Mouse (Mus musculus) myocyte (in vitro differentiated cells): ENCODE results near the gene Pomt2. TPM values are rescaled to one million over a fixed set of nuclear protein-coding genes. Genes with fewer than 3 reads are reported as not detected.
"Not testable (repeated sequence)": the region's sequence is repeated elsewhere in the genome, so short reads cannot be mapped to it uniquely, and the experiment has no call there.

ENCODE experiments used
- H3K27me3 ChIP-seq: one replicate; pipeline ENCODE4 v1.6.1; 2011; ENCODE audit not compliant: control insufficient read depth, insufficient read depth, insufficient read length
- H3K36me3 ChIP-seq: one replicate; pipeline ENCODE4 v1.6.1; 2011; ENCODE audit not compliant: control insufficient read depth, insufficient read depth
- H3K4me2 ChIP-seq: one replicate; pipeline ENCODE4 v1.6.1; 2011; ENCODE audit warnings: low read depth, control low read depth
- H3K4me3 ChIP-seq: one replicate; pipeline ENCODE4 v1.5.1; 2011; ENCODE audit warnings: mild to moderate bottlenecking, control low read depth, moderate library complexity
- H3K79me2 ChIP-seq: one replicate; pipeline ENCODE4 v1.6.1; 2011; ENCODE audit not compliant: control insufficient read depth, insufficient read depth
- H3ac ChIP-seq: one replicate; pipeline ENCODE4 v1.6.1; 2011; ENCODE audit not compliant: control insufficient read depth, insufficient read length
- CEBPB ChIP-seq: IDR thresholded peaks from 2 replicates; pipeline ENCODE4 v1.6.1; 2011; ENCODE audit warnings: mild to moderate bottlenecking, moderate library complexity; ENCODE audit not compliant: poor library complexity, insufficient read depth, severe bottlenecking
- E2F4 ChIP-seq: IDR thresholded peaks from one replicate; pipeline ENCODE4 v1.6.1; 2011; ENCODE audit warnings: mild to moderate bottlenecking, control low read depth, moderate library complexity; ENCODE audit not compliant: insufficient read depth
- MAX ChIP-seq: IDR thresholded peaks from one replicate; pipeline ENCODE4 v1.6.1; 2011; ENCODE audit warnings: low read depth, mild to moderate bottlenecking, control low read depth
- MYOD1 ChIP-seq, 3 experiments: IDR thresholded peaks; one replicate each; pipeline ENCODE4 v1.6.1; 2011; ENCODE audit warnings: control low read depth in 2 of 3, low read depth in 2 of 3, mild to moderate bottlenecking in 2 of 3, moderate library complexity in 1 of 3; ENCODE audit not compliant: insufficient read length in 2 of 3, control insufficient read depth in 1 of 3
- MYOG ChIP-seq, 3 experiments: IDR thresholded peaks; one replicate each; pipeline ENCODE4 v1.6.1; 2011; ENCODE audit warnings: control low read depth in 2 of 3, low read depth in 2 of 3, mild to moderate bottlenecking in 2 of 3; ENCODE audit not compliant: insufficient read length in 2 of 3, control insufficient read depth in 1 of 3, insufficient read depth in 1 of 3
- POLR2A ChIP-seq: IDR thresholded peaks from one replicate; pipeline ENCODE4 v1.6.1; 2011; ENCODE audit warnings: low read depth, mild to moderate bottlenecking, control low read depth, moderate library complexity; ENCODE audit not compliant: insufficient read length
- POLR2AphosphoS2 ChIP-seq: IDR thresholded peaks from one replicate; pipeline ENCODE4 v1.6.1; 2011; ENCODE audit warnings: low read depth, control low read depth; ENCODE audit not compliant: insufficient read length
- REST ChIP-seq: IDR thresholded peaks from one replicate; pipeline ENCODE4 v1.6.1; 2011; ENCODE audit warnings: mild to moderate bottlenecking, control low read depth, moderate library complexity; ENCODE audit not compliant: insufficient read depth, insufficient read length
- SRF ChIP-seq: IDR thresholded peaks from one replicate; pipeline ENCODE4 v1.6.1; 2011; ENCODE audit warnings: low read depth; ENCODE audit not compliant: control insufficient read depth, insufficient read length
- TCF12 ChIP-seq: IDR thresholded peaks from one replicate; pipeline ENCODE4 v1.6.1; 2011; ENCODE audit warnings: mild to moderate bottlenecking, control low read depth; ENCODE audit not compliant: poor library complexity, insufficient read depth, severe bottlenecking
- TCF3 ChIP-seq: IDR thresholded peaks from one replicate; pipeline ENCODE4 v1.6.1; 2011; ENCODE audit warnings: low read depth, control low read depth; ENCODE audit not compliant: insufficient read length
- USF1 ChIP-seq: IDR thresholded peaks from one replicate; pipeline ENCODE4 v1.6.1; 2011; ENCODE audit warnings: low read depth, mild to moderate bottlenecking, control low read depth, moderate library complexity
- polyA plus RNA-seq: library from polyadenylated mRNA; unstranded; fragments of >200 nt; fragmentation: generic; extraction: Trizol; gene quantifications from one replicate; pipeline ENCODE4 v1.2.1, GENCODE M21; 2012; ENCODE audit warnings: missing spikeins

The Pomt2 gene
- polyA plus RNA-seq, 1 experiment, result 11.1 TPM

- no peaks in the 10 kb centered on the region for H3K36me3 ChIP-seq
- TF ChIP-seq MYOD1 (IDR thresholded peaks at IDR 0.05; ENCODE audit: control insufficient read depth in 1 of 3, insufficient read length in 2 of 3, low read depth in 2 of 3) (no peak), CEBPB (no peak), TCF12 (no peak), POLR2A (no peak), TCF3 (no peak), REST (no peak), SRF (no peak), MYOG (IDR thresholded peaks at IDR 0.05; ENCODE audit: control insufficient read depth in 1 of 3, insufficient read depth in 1 of 3, insufficient read length in 2 of 3, low read depth in 2 of 3) (no peak), E2F4 (no peak), POLR2AphosphoS2 (no peak), MAX (no peak), USF1 (no peak)
- no peak overlapping the region for H3K4me2 ChIP-seq
- H3K4me3 ChIP-seq, result no peak overlapping the region
- no peaks in the 10 kb centered on the region for H3K79me2 ChIP-seq
- no peaks in the 10 kb centered on the region for H3K27me3 ChIP-seq
- H3ac ChIP-seq, result no peak overlapping the region
These were observed 27.6 kb upstream of the Pomt2 start for GRCm38 (mm10) chr12:87175194-87175946.

GRCm38 (mm10) chr12:87160815-87161214, 13.0 kb upstream of the Pomt2 start:
- no peak overlapping the region for H3K4me3 ChIP-seq
- H3K4me2 ChIP-seq, result no peak overlapping the region
- TF ChIP-seq MYOG (IDR thresholded peaks at IDR 0.05; ENCODE audit: control insufficient read depth in 1 of 3, insufficient read depth in 1 of 3, insufficient read length in 2 of 3, low read depth in 2 of 3) (no peak), MAX (no peak), TCF3 (no peak)
- no peaks in the 10 kb centered on the region for H3K27me3 ChIP-seq
- no peak overlapping the region for H3ac ChIP-seq
- no peaks in the 10 kb centered on the region for H3K79me2 ChIP-seq
- H3K36me3 ChIP-seq, result no peaks in the 10 kb centered on the region

GRCm38 (mm10) chr12:87160310-87160709, 12.5 kb upstream of the Pomt2 start:
- H3K27me3 ChIP-seq, result no peaks in the 10 kb centered on the region
- no peak overlapping the region for H3ac ChIP-seq
- no peak overlapping the region for H3K4me2 ChIP-seq
- no peaks in the 10 kb centered on the region for H3K79me2 ChIP-seq
- no peaks in the 10 kb centered on the region for H3K36me3 ChIP-seq
- TF ChIP-seq TCF3, result no peak
- TF ChIP-seq REST, result no peak
- no peak for TF ChIP-seq TCF12
- TF ChIP-seq MYOG (IDR thresholded peaks at IDR 0.05; ENCODE audit: control insufficient read depth in 1 of 3, insufficient read depth in 1 of 3, insufficient read length in 2 of 3, low read depth in 2 of 3), result no peak
- TF ChIP-seq MAX, result no peak
- TF ChIP-seq E2F4, result no peak
- no peak for TF ChIP-seq SRF
- no peak for TF ChIP-seq USF1
- no peak overlapping the region for H3K4me3 ChIP-seq

- H3K79me2 ChIP-seq, result no peaks in the 10 kb centered on the region
- no peak overlapping the region for H3ac ChIP-seq
- no peak overlapping the region for H3K4me3 ChIP-seq
- no peaks in the 10 kb centered on the region for H3K36me3 ChIP-seq
- H3K4me2 ChIP-seq, result no peak overlapping the region
- H3K27me3 ChIP-seq, result no peaks in the 10 kb centered on the region
- TF ChIP-seq MYOD1 (IDR thresholded peaks at IDR 0.05; ENCODE audit: control insufficient read depth in 1 of 3, insufficient read length in 2 of 3, low read depth in 2 of 3), result no peak
- TF ChIP-seq MYOG (IDR thresholded peaks at IDR 0.05; ENCODE audit: control insufficient read depth in 1 of 3, insufficient read depth in 1 of 3, insufficient read length in 2 of 3, low read depth in 2 of 3), result no peak
These were observed 10.3 kb upstream of the Pomt2 start for GRCm38 (mm10) chr12:87158099-87158498.

GRCm38 (mm10) chr12:87157361-87157760, 9.6 kb upstream of the Pomt2 start:
- TF ChIP-seq TCF12 (no peak), MYOG (IDR thresholded peaks at IDR 0.05; ENCODE audit: control insufficient read depth in 1 of 3, insufficient read depth in 1 of 3, insufficient read length in 2 of 3, low read depth in 2 of 3) (no peak), REST (no peak), POLR2AphosphoS2 (no peak), MYOD1 (IDR thresholded peaks at IDR 0.05; ENCODE audit: control insufficient read depth in 1 of 3, insufficient read length in 2 of 3, low read depth in 2 of 3) (no peak), MAX (no peak), SRF (no peak), E2F4 (no peak), CEBPB (no peak), USF1 (no peak), TCF3 (no peak), POLR2A (no peak)
- no peaks in the 10 kb centered on the region for H3K36me3 ChIP-seq
- H3K27me3 ChIP-seq, result no peaks in the 10 kb centered on the region
- H3K4me3 ChIP-seq, result no peak overlapping the region
- no peak overlapping the region for H3ac ChIP-seq
- no peak overlapping the region for H3K4me2 ChIP-seq
- H3K79me2 ChIP-seq, result no peaks in the 10 kb centered on the region

- not testable (repeated sequence) for H3ac ChIP-seq, H3K27me3 ChIP-seq, H3K4me3 ChIP-seq, H3K4me2 ChIP-seq, H3K36me3 ChIP-seq, H3K79me2 ChIP-seq
These were observed 6.7 kb upstream of the Pomt2 start for GRCm38 (mm10) chr12:87154448-87154847.
